Mouse (Mus musculus) activated CD4-positive, CD25-positive, alpha-beta regulatory T cell, adult 4 months (primary cell): ENCODE measurements around the gene Zfp629. TPM values are rescaled to one million over a fixed set of nuclear protein-coding genes. Genes with fewer than 3 reads are reported as not detected.

Experiments used
- ATAC-seq: one replicate; pipeline ENCODE4 v1.8.0; 2017
- polyA plus RNA-seq, 2 experiments: library from polyadenylated mRNA; unstranded; fragments of 100-300 nt; shearing (Covaris generic); gene quantifications; one replicate each; pipeline ENCODE4 v1.2.1; 2017

Gene Zfp629
- polyA plus RNA-seq, 2 experiments from 2014 or later: 0.18 TPM; not detected in 1

DNA sequence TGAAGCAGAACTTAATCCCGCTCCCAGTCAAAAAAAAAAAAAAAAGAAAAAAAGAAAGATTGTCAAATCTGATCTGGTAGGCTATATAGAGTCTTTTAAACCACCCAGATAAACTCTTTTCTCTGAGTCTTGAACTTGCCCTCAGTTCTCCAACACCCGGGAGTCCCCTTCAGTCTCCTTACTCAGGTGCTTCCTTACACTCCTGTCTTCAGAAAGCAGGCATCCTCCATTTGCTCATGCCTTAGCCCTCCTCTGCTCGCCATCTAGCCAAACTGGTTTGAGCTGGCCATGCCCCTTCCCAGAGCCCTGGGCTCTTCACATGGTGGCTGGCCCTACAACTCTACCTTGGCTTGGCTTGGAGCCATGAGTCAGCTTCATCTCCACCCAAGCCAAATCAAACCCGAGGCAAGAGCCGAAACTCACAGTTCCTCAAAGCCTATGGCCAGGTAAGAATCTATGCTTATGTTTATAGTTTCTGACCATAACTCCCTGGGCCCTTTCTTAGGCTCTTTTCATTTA is 54.2 kb downstream of the Zfp629 start, which contains the start of gene Tmem265:
Gene Tmem265 (plus strand): TSS at position 51 of the 519 bp plus-strand sequence.
- no peak for ATAC-seq

DNA sequence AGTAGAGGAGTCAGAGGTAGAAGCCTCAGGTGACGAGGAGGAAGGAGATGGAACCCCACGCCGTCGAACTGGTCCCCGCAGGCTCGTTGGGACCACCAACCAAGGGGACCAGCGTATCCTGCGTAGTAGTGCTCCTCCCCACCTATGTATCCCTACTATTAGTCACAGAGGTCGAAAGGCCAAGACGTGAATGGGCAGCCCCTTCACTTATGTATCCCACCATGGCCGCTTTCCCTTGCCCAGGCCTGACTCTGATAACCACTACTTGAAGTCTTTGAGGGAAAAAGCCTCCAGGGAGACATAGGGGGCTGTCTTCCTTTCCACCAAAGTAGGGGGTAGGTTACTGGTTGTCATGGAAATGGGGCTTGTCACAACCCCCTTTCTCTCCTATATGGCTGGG is 55.0 kb downstream of the Zfp629 start:
- no peak for ATAC-seq

Other genes starting within 250 kb of the Zfp629 start
- gene Zfp747, start 239.7 kb downstream of the Zfp629 start, polyA plus RNA-seq: 10 to 100 TPM in 1 of 2 experiments, 1 to 10 TPM in 1; 9.9 to 11.2 TPM
- gene 9130019O22Rik, start 228.6 kb downstream of the Zfp629 start, polyA plus RNA-seq: 1 to 10 TPM; 7.4 to 8.9 TPM
- 1 to 10 TPM; 4.0 to 6.1 TPM for gene E430018J23Rik, start 222.2 kb downstream of the Zfp629 start, polyA plus RNA-seq
- 1 to 10 TPM; 5.7 to 8.3 TPM for gene Zfp764, start 209.0 kb downstream of the Zfp629 start, polyA plus RNA-seq
- gene Zfp688, start 193.7 kb downstream of the Zfp629 start, polyA plus RNA-seq: 10 to 100 TPM; 22.5 to 25.5 TPM
- gene Zfp689, start 166.6 kb downstream of the Zfp629 start, polyA plus RNA-seq: 1 to 10 TPM; 3.3 to 5.4 TPM
- gene Prr14, start 156.2 kb downstream of the Zfp629 start, polyA plus RNA-seq: 100 to 1,000 TPM; 137 to 165 TPM
- gene Fbrs, start 136.6 kb downstream of the Zfp629 start, polyA plus RNA-seq: 10 to 100 TPM; 17.9 to 25.0 TPM
- gene Srcap, start 103.8 kb downstream of the Zfp629 start, polyA plus RNA-seq: 10 to 100 TPM in 1 of 2 experiments, 1 to 10 TPM in 1; 8.1 to 10.9 TPM
- 10 to 100 TPM; 19.2 to 20.0 TPM for gene Gm42715, start 96.2 kb downstream of the Zfp629 start, polyA plus RNA-seq
- 10 to 100 TPM; 52.4 to 58.5 TPM for gene Tmem265, start 54.4 kb downstream of the Zfp629 start, polyA plus RNA-seq
- 10 to 100 TPM; 73.7 to 85.5 TPM for gene Phkg2, start 42.5 kb downstream of the Zfp629 start, polyA plus RNA-seq
- gene Ccdc189, start 27.2 kb downstream of the Zfp629 start, polyA plus RNA-seq: 1 to 10 TPM in 1 of 2 experiments, under 1 TPM in 1; 0.57 to 1.4 TPM
- gene Rnf40, start 27.0 kb downstream of the Zfp629 start, polyA plus RNA-seq: 10 to 100 TPM; 25.3 to 26.1 TPM
- 1 to 10 TPM; 4.2 to 6.2 TPM for gene Bcl7c, start 93.1 kb upstream of the Zfp629 start, polyA plus RNA-seq
- gene Ctf1, start 96.9 kb upstream of the Zfp629 start, polyA plus RNA-seq: not detected
- gene Ctf2, start 116.4 kb upstream of the Zfp629 start, polyA plus RNA-seq: not detected
- gene Fbxl19, start 128.7 kb upstream of the Zfp629 start, polyA plus RNA-seq: under 1 TPM; 0.36 to 0.83 TPM
- gene Orai3, start 154.0 kb upstream of the Zfp629 start, polyA plus RNA-seq: 10 to 100 TPM; 11.3 to 12.2 TPM
- gene Setd1a, start 160.9 kb upstream of the Zfp629 start, polyA plus RNA-seq: 1 to 10 TPM; 6.3 to 7.4 TPM
- gene Gm49388, start 169.8 kb upstream of the Zfp629 start, polyA plus RNA-seq: not detected
- 1 to 10 TPM; 5.2 to 5.7 TPM for gene Hsd3b7, start 184.8 kb upstream of the Zfp629 start, polyA plus RNA-seq
- 10 to 100 TPM; 49.3 to 54.6 TPM for gene Stx4a, start 208.5 kb upstream of the Zfp629 start, polyA plus RNA-seq
- gene Stx1b, start 208.8 kb upstream of the Zfp629 start, polyA plus RNA-seq: under 1 TPM in 1 of 2 experiments, not detected in 1; 0.62 TPM